18 mouse cellular contexts compared by ENCODE assay signal in the genomic region with DNA sequence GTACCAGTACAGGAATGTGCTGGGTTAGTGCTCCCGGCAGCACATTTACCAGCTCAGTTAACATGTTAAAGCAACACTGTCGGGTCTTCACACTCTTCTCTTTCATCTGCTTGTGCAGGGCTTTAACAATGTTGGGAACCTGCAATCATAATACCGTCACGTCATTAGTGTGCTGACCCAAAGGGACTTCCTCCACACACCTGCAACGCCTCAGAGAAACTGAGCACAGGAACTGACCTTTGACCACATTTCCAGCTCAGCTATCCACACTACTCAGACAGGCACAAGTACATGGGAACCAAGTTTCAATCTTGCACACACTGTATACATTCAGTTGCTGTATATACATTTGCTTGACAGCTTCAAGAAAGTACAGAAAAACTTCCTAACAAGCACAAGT.
"Had no signal": no experiment of that assay in that cellular context is flagged by ENCODE, and none has a peak within 500 bp of the region (broad histone marks: within the 10 kb centered on the region; RNA-seq: fewer than 3 reads in every experiment).

No protein-coding gene starts in this region.

- H3K27me3 ChIP-seq: liver, embryonic 15.5 days; lung, embryonic 15.5 days; midbrain, embryonic 13.5 days; neural tube, embryonic 12.5 days; stomach, embryonic 15.5 days had no signal

- H3K4me2 ChIP-seq: liver, embryonic 15.5 days; lung, embryonic 15.5 days; midbrain, embryonic 13.5 days; neural tube, embryonic 12.5 days; stomach, embryonic 15.5 days had no signal

- H3K27ac ChIP-seq: liver, embryonic 15.5 days; lung, embryonic 15.5 days; midbrain, embryonic 10.5 days; midbrain, embryonic 13.5 days; neural tube, embryonic 12.5 days; stomach, embryonic 15.5 days; stomach, postnatal 0 days had no signal

- H3K4me1 ChIP-seq: liver, embryonic 15.5 days; lung, embryonic 15.5 days; midbrain, embryonic 10.5 days; midbrain, embryonic 13.5 days; neural tube, embryonic 12.5 days; stomach, embryonic 15.5 days had no signal

- H3K9ac ChIP-seq: liver, embryonic 15.5 days; liver, postnatal 0 days; lung, embryonic 15.5 days; midbrain, embryonic 13.5 days; neural tube, embryonic 12.5 days; stomach, embryonic 15.5 days had no signal

- H3K9me3 ChIP-seq: liver, embryonic 15.5 days; lung, embryonic 15.5 days; midbrain, embryonic 10.5 days; midbrain, embryonic 13.5 days; neural tube, embryonic 12.5 days; stomach, embryonic 15.5 days had no signal

- DNase-seq: liver, postnatal 0 days; lung, adult 2 months; lung, postnatal 14 days; lung, postnatal 36 days; right cerebral cortex, postnatal 14 days; thymus, adult 2 months; thymus, postnatal 25 days; thymus, postnatal 4 days had no signal

- H3K4me3 ChIP-seq: liver, embryonic 15.5 days; lung, embryonic 15.5 days; midbrain, embryonic 10.5 days; midbrain, embryonic 13.5 days; myocyte; neural tube, embryonic 12.5 days; stomach, embryonic 15.5 days had no signal

- ATAC-seq: liver, postnatal 0 days; lung, postnatal 0 days; midbrain, embryonic 13.5 days; midbrain, embryonic 16.5 days had no signal
